Mouse (Mus musculus) urinary bladder, postnatal 0 days (tissue): ENCODE results near the gene Tas2r109. TPM values are rescaled to one million over a fixed set of nuclear protein-coding genes. Genes with fewer than 3 reads are reported as not detected.

Source experiments
- polyA plus RNA-seq: library from polyadenylated mRNA; unstranded; fragments of >200 nt; fragmentation: Nextera tagmentation; extraction: Ambion mirVana; gene quantifications from 2 replicates; pipeline ENCODE4 v1.2.1, GENCODE M21; 2015

Tas2r109 gene
- not detected in 2 replicates for polyA plus RNA-seq

DNA sequence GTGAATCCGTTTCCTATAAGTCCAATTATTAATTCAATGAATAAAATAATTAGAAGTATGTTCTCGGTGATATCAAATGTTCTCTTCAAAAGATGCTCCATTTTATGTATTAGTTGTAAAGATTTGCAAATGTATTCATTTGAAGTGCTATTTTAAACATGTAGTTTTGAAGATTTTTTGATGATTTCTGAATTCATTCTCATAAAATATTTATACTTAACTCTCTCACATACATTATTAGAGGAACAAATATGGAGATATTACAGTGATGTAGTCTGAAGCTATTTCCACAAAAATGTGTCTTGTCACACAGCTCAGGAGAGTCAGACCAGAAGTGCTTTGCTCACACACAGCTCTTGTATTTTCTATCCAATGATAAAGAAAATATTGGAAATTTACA lies at the start of gene Tas2r109:
Gene Tas2r109, minus strand, starts transcription at position 101 of the 400 bp plus-strand sequence.

DNA sequence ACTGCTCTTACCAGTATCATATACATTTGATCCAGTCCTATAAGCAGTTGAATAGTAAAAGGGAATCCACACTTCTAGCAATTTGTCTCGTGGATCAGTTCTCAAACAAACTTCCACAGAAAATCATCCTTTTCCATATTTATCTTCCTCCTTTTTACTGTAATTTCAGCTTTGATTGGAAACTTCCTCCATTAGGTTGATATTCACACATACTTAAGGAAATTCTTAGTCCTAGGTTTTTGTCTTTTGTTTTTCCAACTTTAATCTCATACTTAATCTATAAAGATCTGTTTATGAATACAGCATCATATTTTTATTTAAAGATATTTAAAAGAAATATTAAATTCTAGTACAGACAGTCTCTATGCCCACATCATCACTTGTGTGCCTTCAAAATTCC lies 22.9 kb downstream of the Tas2r109 start, which contains the start of gene Tas2r131:
Gene Tas2r131, minus strand, starts transcription at position 101 of the 400 bp plus-strand sequence.

DNA sequence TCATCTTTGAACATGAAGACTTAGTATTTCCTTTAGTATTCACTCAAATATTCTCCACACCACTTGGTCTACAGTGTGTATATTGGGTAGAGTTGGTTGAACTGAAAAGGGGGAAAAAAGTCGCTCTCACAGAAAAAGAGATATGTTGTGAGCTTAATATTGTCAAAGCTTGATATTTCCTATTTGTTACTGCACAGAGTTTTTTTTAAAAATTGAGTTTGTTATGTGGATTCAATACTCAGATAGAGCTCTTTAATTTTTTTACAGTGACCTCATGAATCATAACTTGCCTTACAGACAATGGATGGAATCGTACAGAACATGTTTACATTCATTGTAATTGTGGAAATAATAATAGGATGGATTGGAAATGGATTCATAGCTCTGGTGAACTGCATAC lies 30.0 kb downstream of the Tas2r109 start, which contains the start of gene Tas2r129:
Gene Tas2r129, plus strand, starts transcription at position 301 of the 400 bp plus-strand sequence.

Other genes with a start within 250 kb of the Tas2r109 start
- gene Tas2r115, start 242.9 kb downstream of the Tas2r109 start, polyA plus RNA-seq: not detected in 2 replicates
- gene Tas2r124, start 226.2 kb downstream of the Tas2r109 start, polyA plus RNA-seq: not detected in 2 replicates
- not detected in 2 replicates for gene Tas2r102, start 218.8 kb downstream of the Tas2r109 start, polyA plus RNA-seq
- not detected in 2 replicates for gene Tas2r136, start 202.8 kb downstream of the Tas2r109 start, polyA plus RNA-seq
- gene Tas2r117, start 178.1 kb downstream of the Tas2r109 start, polyA plus RNA-seq: not detected in 2 replicates
- not detected in 2 replicates for gene Tas2r123, start 133.8 kb downstream of the Tas2r109 start, polyA plus RNA-seq
- not detected in 2 replicates for gene Tas2r116, start 125.5 kb downstream of the Tas2r109 start, polyA plus RNA-seq
- gene Tas2r110, start 113.0 kb downstream of the Tas2r109 start, polyA plus RNA-seq: not detected in 2 replicates
- not detected in 2 replicates for gene Tas2r113, start 88.0 kb downstream of the Tas2r109 start, polyA plus RNA-seq
- gene Tas2r125, start 71.3 kb downstream of the Tas2r109 start, polyA plus RNA-seq: not detected in 2 replicates
- not detected in 2 replicates for gene Tas2r129, start 29.9 kb downstream of the Tas2r109 start, polyA plus RNA-seq
- not detected in 2 replicates for gene Tas2r131, start 23.0 kb downstream of the Tas2r109 start, polyA plus RNA-seq
- not detected in 2 replicates for gene Tas2r103, start 56.1 kb upstream of the Tas2r109 start, polyA plus RNA-seq
- not detected in 2 replicates for gene Tas2r140, start 74.9 kb upstream of the Tas2r109 start, polyA plus RNA-seq
- 67.6 and 85.7 TPM in 2 replicates for gene Smim10l1, start 123.9 kb upstream of the Tas2r109 start, polyA plus RNA-seq